Mouse (Mus musculus) layer of hippocampus, adult 18-20 months (tissue): ENCODE results near the gene BC049352. TPM values are rescaled to one million over a fixed set of nuclear protein-coding genes. Genes with fewer than 3 reads are reported as not detected.
A peak's percentile ranks its signal among the peaks of the same experiment; 100 is the strongest.

Source experiments
- DNase-seq, 2 experiments: peaks; one replicate each; pipeline ENCODE4 v3.0.0; 2022; ENCODE audit warnings: low spot score in 2 of 2
- total RNA-seq, 2 experiments: library from RNA; stranded (reverse); gene quantifications; 2 replicates each; pipeline ENCODE4 v1.2.3; 2021

BC049352 gene
- total RNA-seq, 2 experiments from 2014 or later, result 0.22 to 0.81 TPM

DNA sequence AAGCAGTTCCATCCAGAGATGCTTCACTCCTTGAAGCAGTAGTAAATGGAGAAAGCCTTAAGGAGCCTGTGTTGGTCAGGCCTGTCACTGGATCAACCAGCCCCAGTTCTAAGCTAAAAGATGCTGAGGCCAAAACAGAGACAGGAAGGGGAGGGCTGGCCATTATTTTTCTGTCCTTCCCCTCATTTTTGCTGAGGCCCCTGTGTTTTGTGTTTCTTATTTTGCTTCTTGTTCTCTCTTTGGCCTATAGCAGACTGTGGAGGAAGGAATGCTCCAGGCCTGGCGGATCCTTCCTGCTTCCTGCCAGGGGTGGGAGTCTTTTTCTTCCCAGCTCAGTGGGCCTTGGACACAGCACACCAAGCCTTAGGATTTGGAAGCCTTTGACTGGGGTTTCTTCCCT is 63.6 kb downstream of the BC049352 start:
- no peak for DNase-seq

DNA sequence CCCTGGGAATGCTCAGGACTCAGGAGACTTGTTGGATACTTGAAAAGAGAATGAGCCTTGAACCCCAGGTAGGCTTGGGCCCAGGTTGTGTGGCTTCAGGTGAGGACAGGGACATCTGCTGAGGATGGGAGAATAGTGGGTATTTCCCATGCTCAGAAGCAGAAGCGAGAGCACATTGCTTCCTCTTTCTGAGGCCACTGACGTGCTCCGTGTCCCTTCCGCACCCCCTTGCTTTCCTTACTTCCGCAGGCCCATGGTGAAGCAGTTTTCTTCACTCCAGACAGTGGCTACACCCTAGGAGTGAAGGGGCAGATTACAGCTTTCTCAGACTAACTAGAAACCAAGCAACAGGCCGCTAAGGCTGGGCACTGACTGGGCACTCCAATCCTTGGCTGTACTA is 64.3 kb downstream of the BC049352 start:
- no peak for DNase-seq

DNA sequence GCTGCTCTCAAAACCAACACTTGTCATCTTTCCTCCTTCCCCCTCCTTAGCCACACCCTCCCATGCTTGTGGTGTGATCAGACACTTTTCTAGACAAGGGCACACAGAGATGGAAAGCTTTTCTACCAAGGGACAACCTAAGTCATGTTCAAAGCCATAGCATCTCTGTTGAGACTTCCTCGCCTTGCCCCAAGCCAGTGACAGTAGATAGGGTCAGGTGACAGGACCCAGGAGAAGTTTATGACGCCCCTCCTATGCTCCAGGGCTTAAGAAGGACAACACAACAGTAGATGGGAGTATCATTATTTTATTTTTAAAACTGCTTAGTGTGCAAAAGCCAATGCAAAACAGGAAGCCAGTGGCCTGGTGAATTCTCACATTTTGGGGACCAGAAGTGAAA is 65.7 kb downstream of the BC049352 start:
- no peak for DNase-seq

DNA sequence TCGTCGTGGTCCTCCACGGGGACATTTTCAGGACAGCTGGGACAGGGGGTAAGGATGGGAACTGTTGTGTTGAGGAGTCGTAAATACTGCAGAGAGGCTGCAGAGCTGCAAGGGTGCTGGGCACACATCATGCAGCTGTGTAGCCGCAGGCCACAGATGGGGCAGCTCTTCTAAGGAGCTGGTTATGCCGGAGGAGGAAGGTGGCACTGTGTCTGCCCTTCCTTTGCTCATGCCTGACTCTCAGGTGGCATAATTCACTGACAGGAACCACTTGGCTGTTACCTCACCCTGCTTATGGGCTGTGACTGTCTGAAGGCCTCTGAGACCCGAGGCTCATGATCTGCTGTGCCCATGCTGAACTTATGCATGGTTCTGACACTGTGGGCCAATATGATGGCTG is 68.5 kb downstream of the BC049352 start:
- DNase-seq, result no peak

DNA sequence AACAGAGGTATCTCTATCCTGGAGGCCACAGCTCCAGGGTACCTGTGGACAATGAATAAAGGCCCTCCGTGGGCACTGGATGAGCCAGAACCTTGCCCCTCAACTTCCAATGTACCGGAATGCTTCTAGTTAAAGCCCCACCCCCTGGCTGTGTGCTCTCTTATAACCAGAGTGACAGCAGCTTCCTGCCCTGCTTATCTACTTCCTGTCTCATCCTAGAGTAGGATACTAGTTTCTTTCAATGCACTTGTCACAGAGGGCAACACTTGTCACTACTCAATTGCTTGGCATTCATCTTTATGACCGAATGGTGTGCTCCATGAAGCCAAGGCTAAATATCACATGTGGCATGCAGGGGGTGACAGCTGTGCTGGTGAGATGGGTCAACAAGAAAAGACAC is 69.5 kb downstream of the BC049352 start:
- no peak for DNase-seq

DNA sequence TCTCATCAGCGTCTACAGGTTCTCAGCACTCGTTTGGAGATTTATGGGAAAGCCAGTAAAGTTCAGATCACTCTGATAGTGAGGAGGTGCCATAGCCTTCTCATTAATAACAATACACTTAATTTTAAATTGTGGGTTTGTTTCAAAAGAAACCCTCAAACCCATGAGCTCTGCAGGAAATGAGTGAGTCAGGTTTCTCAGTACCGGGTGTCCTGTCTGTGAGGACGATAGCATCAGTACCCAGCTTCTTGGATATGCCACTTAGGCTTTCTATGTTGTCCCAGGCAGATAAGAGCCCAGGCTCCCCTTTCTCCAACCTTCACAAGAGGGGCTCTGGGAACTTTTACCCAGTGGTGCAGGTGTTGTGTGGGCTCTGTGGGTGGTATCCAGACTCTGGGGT is 70.2 kb downstream of the BC049352 start:
- DNase-seq, result no peak

DNA sequence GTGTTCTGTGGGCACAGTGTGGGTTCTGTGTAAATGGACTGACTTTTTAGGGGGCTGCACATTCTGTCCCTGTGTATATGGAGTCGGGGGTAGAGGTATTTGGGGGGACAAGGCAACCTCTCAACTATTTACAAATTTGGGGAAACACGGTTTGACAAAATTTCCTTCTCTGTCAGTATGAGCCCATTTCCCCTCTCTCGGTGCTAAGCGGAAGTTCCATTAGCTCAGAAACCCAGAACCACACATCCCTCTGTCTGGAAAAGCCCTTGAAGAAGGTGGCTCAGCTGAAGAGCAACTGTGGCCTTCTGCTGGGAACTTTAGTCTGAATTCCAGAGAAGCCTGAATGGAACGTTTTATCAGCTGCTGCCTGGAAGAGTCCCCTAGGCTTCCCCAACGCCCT is 70.6 kb downstream of the BC049352 start:
- DNase-seq, result no peak

DNA sequence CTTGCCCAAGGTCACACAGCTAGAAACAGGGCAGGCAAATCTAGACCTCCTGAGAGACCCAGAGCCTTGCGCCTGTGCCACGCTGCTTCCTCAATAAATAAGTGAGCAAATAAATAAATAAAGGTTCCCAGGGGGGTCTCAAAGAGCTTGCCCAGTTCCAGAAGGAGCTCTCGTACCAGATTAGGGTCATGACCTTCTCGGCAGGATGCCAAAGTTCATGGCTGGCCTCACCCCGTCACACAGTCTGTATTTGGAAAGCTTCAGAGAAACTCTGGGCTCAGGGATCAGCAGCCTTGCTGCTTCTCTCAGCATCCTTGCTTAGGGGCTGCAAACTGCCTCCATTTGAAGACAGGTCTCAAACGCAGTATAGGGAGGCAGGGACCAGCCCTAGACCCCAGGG is 72.2 kb downstream of the BC049352 start:
- no peak for DNase-seq

DNA sequence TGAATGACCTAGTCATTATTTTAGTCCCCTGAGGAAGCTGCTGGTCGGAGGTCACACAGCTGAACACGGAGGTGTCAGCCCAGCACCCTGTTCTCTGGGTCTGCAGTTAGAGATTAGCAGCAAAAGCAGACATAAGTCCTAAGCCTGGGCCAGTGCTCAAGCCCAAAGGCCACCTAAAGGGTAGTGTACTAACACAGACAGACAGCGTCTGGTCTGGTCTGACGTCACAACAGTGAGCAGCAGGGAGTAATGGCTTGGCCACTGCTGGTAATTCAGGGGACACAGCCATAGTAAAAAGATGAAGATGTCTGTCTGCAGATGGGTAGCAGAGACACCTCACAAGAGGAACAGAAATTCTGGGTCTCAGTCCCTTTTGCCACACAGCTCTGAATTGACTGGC is 72.8 kb downstream of the BC049352 start:
- DNase-seq, result no peak

DNA sequence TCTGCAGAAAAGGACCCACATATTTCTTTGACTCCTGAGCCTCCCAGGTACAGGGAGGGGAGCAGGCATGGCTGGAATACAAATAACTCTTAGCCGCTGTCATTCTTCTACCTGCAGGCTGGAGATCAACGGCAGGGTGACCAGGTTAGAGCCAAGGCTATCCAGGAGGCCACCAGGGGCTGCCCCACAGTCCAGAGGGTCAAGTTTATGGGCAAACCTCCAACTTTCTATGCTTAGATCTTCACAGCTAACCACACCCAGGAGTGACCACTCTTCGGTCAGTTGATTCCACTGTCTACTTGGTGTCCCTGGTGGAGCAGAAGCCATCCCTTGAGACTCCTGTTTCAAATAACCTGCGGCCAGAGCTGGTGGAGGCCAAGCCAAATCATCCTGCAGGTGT is 73.6 kb downstream of the BC049352 start:
- DNase-seq, result no peak

DNA sequence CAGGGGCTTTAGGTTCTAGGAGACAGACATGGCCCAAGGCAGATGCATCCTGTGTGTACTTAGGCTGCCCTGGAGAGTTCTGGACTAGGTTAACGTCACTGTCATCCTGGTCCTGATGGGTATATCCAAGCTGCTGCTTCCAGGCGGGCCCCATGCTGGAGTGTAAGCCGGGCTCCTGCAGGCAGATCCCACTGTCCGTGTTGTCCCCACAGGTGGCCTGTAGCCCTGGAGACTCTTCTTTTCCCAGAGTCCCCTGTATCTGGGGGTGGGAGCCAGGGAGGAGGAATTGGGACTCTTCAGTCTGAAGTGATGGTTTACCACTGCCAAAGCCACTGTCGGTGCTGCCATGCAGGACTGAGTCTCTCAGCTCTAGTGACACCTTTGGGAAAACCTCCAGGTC is 74.2 kb downstream of the BC049352 start:
- DNase-seq, result no peak

DNA sequence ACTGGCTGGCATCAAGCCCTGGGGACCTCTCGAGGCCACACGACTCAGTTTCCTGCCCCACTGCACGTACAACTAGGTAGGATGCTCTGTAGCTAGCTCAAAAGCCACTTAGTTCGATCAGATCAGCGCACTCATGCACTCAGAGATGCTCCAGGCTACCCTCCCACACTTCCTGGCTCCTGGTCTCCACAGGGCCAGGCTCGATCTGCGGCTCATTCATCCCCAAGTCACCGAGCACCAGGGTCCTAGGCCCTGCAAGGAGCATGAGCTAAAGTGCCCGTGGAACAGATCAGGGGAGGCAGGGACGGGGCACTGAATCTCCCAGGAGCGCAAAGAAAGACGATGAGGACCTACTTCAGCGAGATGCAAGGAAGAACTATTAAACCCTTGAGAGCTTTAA is 77.3 kb downstream of the BC049352 start:
- no peak for DNase-seq

DNA sequence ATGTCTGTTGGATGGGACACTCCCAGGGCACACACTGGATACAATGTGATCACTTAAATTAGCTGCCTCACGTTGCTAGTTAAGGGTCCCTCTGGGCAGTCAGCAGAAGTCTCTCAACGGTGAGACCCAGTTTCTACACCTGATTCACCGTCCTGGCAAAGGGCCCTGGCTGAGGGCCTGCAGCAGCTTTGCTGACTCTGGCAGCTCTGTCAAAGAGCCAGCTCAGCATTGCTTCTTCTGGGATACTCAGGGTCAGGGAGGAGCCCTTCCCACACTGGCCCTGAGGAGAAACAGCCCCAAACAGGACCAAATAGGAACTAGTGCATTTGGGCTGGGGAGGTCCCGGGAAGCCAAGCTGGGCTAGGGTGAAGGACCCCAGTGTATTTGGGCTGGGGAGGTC is 79.7 kb downstream of the BC049352 start:
- DNase-seq, result no peak

DNA sequence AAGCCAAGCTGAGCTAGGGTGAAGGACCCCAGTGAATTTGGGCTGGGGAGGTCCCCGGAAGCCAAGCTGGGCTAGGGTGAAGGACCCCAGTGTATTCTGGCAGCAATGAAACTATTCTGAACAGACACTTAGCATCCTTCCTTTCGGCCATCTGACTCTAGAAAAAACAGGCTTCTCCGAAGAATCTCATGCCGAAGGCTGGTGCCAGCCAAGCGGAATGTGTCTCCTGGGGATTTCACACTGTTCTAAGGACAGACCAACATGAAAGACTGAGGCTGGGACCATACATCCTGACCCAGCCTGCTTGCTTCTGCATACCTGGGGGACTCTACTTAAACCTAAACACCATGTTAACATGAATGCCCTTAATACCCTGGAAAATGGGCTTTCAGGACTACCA is 80.1 kb downstream of the BC049352 start:
- no peak for DNase-seq

DNA sequence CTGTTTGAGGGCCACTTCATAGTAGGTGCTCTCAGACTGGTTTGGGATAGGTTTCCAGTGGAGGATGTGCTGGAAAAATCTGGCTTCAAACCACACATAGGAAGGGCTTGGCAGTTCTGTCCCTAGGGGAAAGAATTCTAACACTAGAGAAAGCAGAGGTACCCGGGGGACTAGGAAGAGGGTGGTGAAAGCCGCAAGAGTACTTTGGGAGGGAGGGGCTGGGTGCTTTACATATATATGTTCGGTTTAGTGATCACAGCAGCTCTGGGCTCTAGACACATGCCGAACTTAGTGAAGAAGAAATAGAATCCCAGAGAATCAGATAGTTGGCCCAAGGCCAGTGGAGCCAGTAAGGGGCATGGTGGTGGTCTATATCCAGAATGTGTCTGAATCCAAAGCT is 85.3 kb downstream of the BC049352 start:
- DNase-seq, result no peak

DNA sequence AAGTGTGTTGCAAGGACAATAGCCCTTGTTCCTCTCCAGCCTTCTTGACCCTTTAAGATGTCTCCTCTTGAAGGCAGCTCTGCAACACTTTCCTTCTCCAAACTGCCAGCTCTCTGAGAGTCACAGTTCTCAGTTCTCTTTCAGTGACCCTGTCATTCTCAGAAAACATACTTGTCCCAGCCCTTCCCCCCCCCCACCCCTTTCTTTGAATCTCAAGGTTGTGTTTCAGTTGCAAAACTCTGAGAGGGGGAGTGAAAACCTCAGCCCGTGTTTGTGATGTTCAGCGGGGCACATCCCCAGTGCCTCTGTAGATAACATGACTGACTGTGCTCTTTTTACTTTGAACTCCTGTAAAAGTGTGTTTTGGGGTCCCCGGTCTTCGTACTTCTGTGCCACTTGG is 86.3 kb downstream of the BC049352 start:
- no peak for DNase-seq

DNA sequence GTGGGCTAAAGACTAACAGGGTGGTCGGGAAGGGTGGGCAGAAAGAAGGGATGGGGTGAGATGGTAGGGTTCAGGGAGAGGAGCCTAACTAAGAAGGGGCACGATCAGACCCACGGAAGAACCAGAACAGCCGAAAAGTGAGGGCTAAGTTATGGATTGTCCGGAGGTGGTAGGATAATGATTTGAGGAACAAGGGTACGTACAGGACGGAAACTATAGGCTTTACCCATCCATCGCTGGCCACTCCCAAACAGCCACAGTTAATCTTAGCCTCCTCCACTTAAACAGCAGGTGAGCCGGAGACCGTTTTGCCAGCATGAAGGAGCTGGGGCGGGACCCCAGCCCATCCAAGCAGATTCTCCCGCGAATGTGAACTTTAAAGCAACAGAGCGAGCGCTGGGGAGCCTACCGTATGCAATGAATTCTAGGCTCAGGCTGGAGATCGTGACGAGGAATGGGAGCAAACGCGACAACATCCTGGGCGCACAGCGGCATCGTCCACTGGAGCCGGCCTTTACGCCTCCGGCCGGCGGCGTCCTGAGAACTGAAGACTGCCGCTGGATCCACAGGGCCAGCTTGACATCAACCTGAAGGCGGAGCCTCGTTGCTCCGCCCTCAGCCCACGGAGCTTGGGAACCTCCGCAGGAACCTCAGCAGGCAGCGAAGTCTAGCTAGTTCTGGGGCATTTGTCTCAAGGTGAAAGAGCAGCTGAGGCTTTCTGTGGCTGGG is 87.0 kb downstream of the BC049352 start, which contains the start of gene Il10ra:
Gene Il10ra (minus strand): TSS at position 553 of the 729 bp plus-strand sequence.
- DNase-seq, result peak in 1 of 2 experiments; percentile 13

DNA sequence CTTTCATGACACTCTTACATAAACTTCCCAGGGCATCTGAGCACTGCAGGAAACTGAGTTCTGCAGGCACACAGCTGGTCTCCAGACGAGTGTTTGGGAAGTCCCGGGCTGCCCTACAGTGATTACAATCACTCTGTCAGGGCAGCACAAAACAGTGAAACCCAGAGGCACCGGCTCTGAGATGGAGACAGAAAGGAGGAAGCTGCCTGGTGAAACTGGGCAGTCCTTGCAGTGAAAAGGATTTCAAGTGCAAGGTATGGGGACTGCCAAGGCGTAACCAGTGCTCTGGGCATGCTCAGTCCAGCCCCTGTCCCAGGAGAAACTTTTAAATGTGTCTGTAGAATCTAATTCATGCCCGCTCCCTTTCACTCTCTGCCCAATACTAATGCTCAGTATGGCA is 90.4 kb downstream of the BC049352 start:
- DNase-seq, result no peak

DNA sequence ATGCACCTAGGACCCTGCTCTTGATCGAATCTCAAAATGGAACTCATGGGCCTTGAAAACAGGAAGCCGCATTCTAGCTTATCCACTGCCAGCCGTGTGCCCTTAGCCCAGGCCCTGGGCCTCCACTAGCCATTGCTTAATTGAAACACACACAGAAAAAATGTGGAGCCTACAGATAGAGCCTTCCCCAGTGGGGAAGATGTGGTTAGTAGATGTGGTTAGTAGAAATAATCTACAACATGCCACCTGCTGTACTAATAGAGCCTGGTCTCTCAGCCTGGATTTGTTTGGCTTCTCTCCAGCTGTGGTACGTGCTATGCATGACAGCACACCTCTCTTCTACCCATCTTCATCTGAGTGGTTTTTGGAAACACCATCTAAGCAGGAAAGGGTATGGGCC is 92.4 kb downstream of the BC049352 start:
- DNase-seq, result no peak

DNA sequence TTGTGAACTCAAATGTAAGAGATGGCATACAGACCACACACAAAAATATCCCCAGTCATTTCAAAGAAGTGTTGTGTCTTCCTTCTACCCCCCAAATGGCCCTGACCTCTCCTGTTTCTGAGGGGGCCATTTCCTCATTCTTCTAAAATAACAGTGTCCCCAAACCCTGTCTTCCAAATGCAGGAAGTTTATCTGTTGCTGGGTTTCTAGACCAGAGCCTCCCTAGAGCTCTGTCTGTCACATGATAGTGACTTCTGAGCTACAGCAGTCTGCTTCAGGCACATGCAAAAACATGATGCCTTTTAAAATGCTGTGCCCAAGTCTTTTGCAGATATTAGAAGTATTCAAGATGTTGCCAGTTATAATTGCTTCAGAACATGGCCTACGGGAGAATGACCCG is 92.8 kb downstream of the BC049352 start:
- DNase-seq, result no peak

DNA sequence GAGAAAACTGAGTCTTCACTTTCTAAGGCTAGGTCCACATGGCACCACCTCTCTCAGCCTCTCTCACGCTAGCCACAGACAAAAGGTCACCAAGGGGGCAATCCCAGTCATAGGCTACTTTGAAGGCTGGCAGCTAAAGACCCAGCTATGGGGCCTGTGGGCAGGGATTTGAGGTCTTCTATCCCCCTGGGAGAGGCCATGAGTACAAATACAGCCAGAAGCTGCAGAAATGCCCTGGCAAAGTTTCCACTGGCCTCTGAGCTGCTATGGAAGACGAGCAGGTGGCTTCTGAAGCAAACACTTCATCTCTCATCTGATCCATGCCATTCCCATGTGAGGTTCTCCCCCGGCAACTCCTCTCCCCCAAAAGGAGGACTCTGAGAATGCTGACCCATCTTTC is 98.3 kb downstream of the BC049352 start:
- no peak for DNase-seq

DNA sequence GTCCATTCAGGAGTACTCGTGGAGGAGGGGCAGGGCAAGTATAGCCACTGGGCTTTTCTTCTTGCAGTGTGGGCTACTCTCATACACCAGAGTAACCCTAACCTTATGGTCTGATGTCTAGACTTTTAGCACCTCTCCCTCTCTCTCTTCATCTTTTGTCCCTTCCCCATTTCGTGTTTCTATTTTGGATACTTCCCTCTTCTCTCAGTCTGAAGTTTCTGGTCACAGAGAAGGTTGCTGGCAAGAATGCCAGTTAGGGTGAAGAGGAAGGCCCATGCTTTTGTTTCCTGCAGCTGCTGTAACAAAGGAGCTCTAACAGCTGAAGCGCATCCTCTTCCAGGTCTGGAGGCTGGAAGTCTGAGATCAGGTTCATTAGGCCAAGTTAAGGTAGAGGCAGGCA is 99.1 kb downstream of the BC049352 start:
- no peak for DNase-seq

DNA sequence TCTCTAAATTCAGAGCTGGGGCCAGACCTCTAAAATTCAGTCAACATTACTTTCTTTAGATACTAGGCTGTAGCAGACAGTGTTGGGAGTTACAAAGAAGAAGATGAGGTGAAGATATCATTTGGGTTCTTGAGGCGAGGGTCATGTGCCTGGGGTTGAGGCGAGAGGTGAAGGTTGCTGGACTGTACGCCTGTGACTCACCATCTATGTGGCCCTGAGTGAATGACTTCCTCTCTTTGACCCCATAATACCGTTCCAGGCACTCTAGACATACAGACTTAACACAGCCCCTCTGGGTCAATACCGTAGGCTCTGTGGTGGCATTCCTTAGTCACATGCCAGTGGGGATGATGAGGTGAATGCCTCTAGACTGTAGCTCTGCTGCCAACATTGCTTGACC is 100.7 kb downstream of the BC049352 start:
- no peak for DNase-seq
